Comparison of ENCODE assay signal across 9 mouse cellular contexts in the genomic region with DNA sequence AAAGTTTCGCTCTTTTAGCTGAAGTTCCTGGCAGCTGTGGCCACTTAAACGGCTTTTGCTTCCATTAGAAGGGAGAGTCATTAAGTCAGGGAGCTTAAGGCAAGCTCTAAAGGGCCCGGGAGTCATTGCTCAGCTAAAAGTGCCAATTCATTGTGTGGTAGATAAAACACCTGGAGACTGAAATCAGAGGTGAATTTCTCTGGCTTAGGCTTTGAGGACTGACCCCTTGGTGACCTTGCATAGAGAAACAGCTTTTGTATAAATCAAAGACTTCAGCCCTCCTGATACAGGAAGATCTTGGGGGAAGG.
DNase-seq lines count a peak whose midpoint lies in the region; ATAC-seq and TF ChIP-seq lines count a peak whose summit lies in the region.
"Had no signal": no experiment of that assay in that cellular context is flagged by ENCODE, and none has a peak within 500 bp of the region (broad histone marks: within the 10 kb centered on the region; RNA-seq: fewer than 3 reads in every experiment).

No protein-coding gene starts in this region.

- H3K4me2 ChIP-seq in hindbrain, embryonic 11.5 days (replicated peaks; ENCODE audit: low read depth, low read length): peak overlapping the region; percentile 8
- peak overlapping the region; percentile 23; the same call in 1 of the 2 replicates for H3K4me2 ChIP-seq in midbrain, embryonic 11.5 days

- no peak overlapping the region for H3K27ac ChIP-seq in heart, embryonic 10.5 days
- H3K27ac ChIP-seq in hindbrain, embryonic 11.5 days (ENCODE audit: low read depth, low read length): no peak overlapping the region
- no peak overlapping the region for H3K27ac ChIP-seq in midbrain, embryonic 11.5 days (ENCODE audit: low read depth, low read length)

- no peak for DNase-seq in heart, embryonic 10.5 days (ENCODE audit: low spot score)
- DNase-seq in heart, adult 18-20 months: no peak
- no peak for DNase-seq in hindbrain, embryonic 11.5 days (ENCODE audit: low spot score)
- DNase-seq in midbrain, embryonic 11.5 days (ENCODE audit: low spot score, missing footprints): no peak
- no peak for DNase-seq in retina, postnatal 1 day
- DNase-seq in layer of hippocampus, adult 11-12 months (ENCODE audit: low spot score): no peak
- DNase-seq in layer of hippocampus, postnatal 10 days (ENCODE audit: low spot score in 2 of 2): no peak
- DNase-seq: cerebellum, postnatal 36 days had no signal

- no peaks in the 10 kb centered on the region for H3K9me3 ChIP-seq in heart, embryonic 10.5 days
- H3K9me3 ChIP-seq in E14TG2a.4 (ENCODE audit: low read length): no peaks in the 10 kb centered on the region
- no peaks in the 10 kb centered on the region for H3K9me3 ChIP-seq in hindbrain, embryonic 11.5 days (ENCODE audit: control insufficient read depth, low read length)
- H3K9me3 ChIP-seq in midbrain, embryonic 11.5 days (ENCODE audit: control insufficient read depth, low read length): no peaks in the 10 kb centered on the region

- ATAC-seq in hindbrain, embryonic 11.5 days (ENCODE audit: low FRiP score): no peak
- ATAC-seq in midbrain, embryonic 11.5 days (ENCODE audit: low FRiP score): no peak

- no peak overlapping the region for H3K9ac ChIP-seq in hindbrain, embryonic 11.5 days (ENCODE audit: low read depth, low read length)
- H3K9ac ChIP-seq in midbrain, embryonic 11.5 days (ENCODE audit: low read length): no peak overlapping the region

- peaks cover 27% of the 10 kb centered on the region for H3K27me3 ChIP-seq in heart, embryonic 10.5 days (ENCODE audit: insufficient read depth, poor library complexity, severe bottlenecking)
- H3K27me3 ChIP-seq in E14TG2a.4 (ENCODE audit: insufficient read depth, low read length): peaks cover 59% of the 10 kb centered on the region
- no peaks in the 10 kb centered on the region for H3K27me3 ChIP-seq in hindbrain, embryonic 11.5 days (ENCODE audit: control insufficient read depth, insufficient read depth, low read length)
- no peaks in the 10 kb centered on the region for H3K27me3 ChIP-seq in midbrain, embryonic 11.5 days (ENCODE audit: control insufficient read depth, insufficient read depth, low read length)

- H3K4me1 ChIP-seq in heart, embryonic 10.5 days: peaks cover 23% of the 10 kb centered on the region
- H3K4me1 ChIP-seq in E14TG2a.4 (replicated peaks; ENCODE audit: low read depth, low read length): peaks cover 44% of the 10 kb centered on the region
- H3K4me1 ChIP-seq in hindbrain, embryonic 11.5 days (replicated peaks; ENCODE audit: control insufficient read depth, insufficient read depth, low read length): peaks cover 2% of the 10 kb centered on the region
- peaks cover 10% of the 10 kb centered on the region for H3K4me1 ChIP-seq in midbrain, embryonic 11.5 days (ENCODE audit: control insufficient read depth, insufficient read depth, low read length)

- no peak for TF ChIP-seq CTCF in E14TG2a.4 (conservative IDR thresholded peaks at IDR 0.05; ENCODE audit: low read length)

- WGBS in heart, embryonic 10.5 days: 9% methylated on average over 3 of the region's 3 CpGs
- WGBS in hindbrain, embryonic 11.5 days: 11% methylated on average over 3 of the region's 3 CpGs
- WGBS in midbrain, embryonic 11.5 days: 4% methylated on average over 3 of the region's 3 CpGs

- H3K36me3 ChIP-seq in heart, embryonic 10.5 days: no peaks in the 10 kb centered on the region
- H3K36me3 ChIP-seq in E14TG2a.4 (ENCODE audit: insufficient read depth, low read length): no peaks in the 10 kb centered on the region
- H3K36me3 ChIP-seq in hindbrain, embryonic 11.5 days (ENCODE audit: control insufficient read depth, insufficient read depth, low read length): no peaks in the 10 kb centered on the region
- H3K36me3 ChIP-seq in midbrain, embryonic 11.5 days (ENCODE audit: control insufficient read depth, insufficient read depth, low read length): no peaks in the 10 kb centered on the region

- peak overlapping the region; percentile 42 for H3K4me3 ChIP-seq in heart, embryonic 10.5 days
- H3K4me3 ChIP-seq in E14TG2a.4 (replicated peaks; ENCODE audit: low read length): peak overlapping the region; percentile 17
- H3K4me3 ChIP-seq in hindbrain, embryonic 11.5 days (ENCODE audit: low read depth, low read length): no peak overlapping the region
- H3K4me3 ChIP-seq in midbrain, embryonic 11.5 days (ENCODE audit: low read depth, low read length): no peak overlapping the region

Comparison
In these comparisons a context has a peak if more than half of its experiments do, and no peak if none do; other contexts are left out.
1. H3K4me3 ChIP-seq: peak in heart, embryonic 10.5 days (single experiment) and E14TG2a.4 (single experiment); none in hindbrain, embryonic 11.5 days (single experiment) and midbrain, embryonic 11.5 days (single experiment).